ENCODE assay signal across 11 mouse cellular contexts in genomic region chr5:115514346-115514745, GRCm38 (mm10). TPM values are rescaled to one million over a fixed set of nuclear protein-coding genes. Genes with fewer than 3 reads are reported as not detected.
DNase-seq lines count a peak whose midpoint lies in the region; ATAC-seq and TF ChIP-seq lines count a peak whose summit lies in the region.
"Had no signal": no experiment of that assay in that cellular context is flagged by ENCODE, and none has a peak within 500 bp of the region (broad histone marks: within the 10 kb centered on the region; RNA-seq: fewer than 3 reads in every experiment).

No protein-coding gene starts in this region.

- no peak overlapping the region for H3K4me2 ChIP-seq in forebrain, postnatal 0 days (ENCODE audit: low read depth)
- H3K4me2 ChIP-seq in hindbrain, embryonic 13.5 days, result no peak overlapping the region
- peak overlapping the region; percentile 32 for H3K4me2 ChIP-seq in liver, embryonic 15.5 days

- H3K36me3 ChIP-seq in forebrain, embryonic 10.5 days (replicated peaks), result peaks cover 36% of the 10 kb centered on the region
- no peaks in the 10 kb centered on the region for H3K36me3 ChIP-seq in forebrain, postnatal 0 days (ENCODE audit: insufficient read depth)
- peaks cover 10% of the 10 kb centered on the region for H3K36me3 ChIP-seq in hindbrain, embryonic 13.5 days
- H3K36me3 ChIP-seq in liver, embryonic 15.5 days (replicated peaks), result 0 out of 2 replicates have a peak, but pooled peaks cover 3% of the 10 kb centered on the region

- DNase-seq in forebrain, embryonic 10.5 days (ENCODE audit: extremely low spot score, low spot score), result no peak
- no peak for DNase-seq in forebrain, postnatal 0 days
- no peak for DNase-seq in left cerebral cortex, adult 2 months (ENCODE audit: extremely low spot score in 1 of 2, low spot score in 2 of 2)
- no peak for DNase-seq in left cerebral cortex, postnatal 36 days (ENCODE audit: low spot score in 2 of 2)
- DNase-seq in layer of hippocampus, adult 9-11 months, result no peak
- no peak for DNase-seq in c-Kit-positive CD71-positive TER-119-positive erythroid progenitor cells, embryonic 14.5 days (ENCODE audit: low spot score)
- DNase-seq: retina, postnatal 1 day had no signal

- no peaks in the 10 kb centered on the region for H3K9me3 ChIP-seq in forebrain, embryonic 10.5 days
- no peaks in the 10 kb centered on the region for H3K9me3 ChIP-seq in forebrain, postnatal 0 days (ENCODE audit: low read length)
- H3K9me3 ChIP-seq in hindbrain, embryonic 13.5 days, result no peaks in the 10 kb centered on the region
- no peaks in the 10 kb centered on the region for H3K9me3 ChIP-seq in liver, embryonic 15.5 days (replicated peaks)

- peak overlapping the region; percentile 81 for H3K27ac ChIP-seq in forebrain, embryonic 10.5 days
- H3K27ac ChIP-seq in forebrain, postnatal 0 days (ENCODE audit: low read depth, low read length), result no peak overlapping the region
- H3K27ac ChIP-seq in left cerebral cortex, adult 2 months, result peak overlapping the region; percentile 71
- H3K27ac ChIP-seq in hindbrain, embryonic 13.5 days, result peak overlapping the region; percentile 73
- H3K27ac ChIP-seq in liver, embryonic 15.5 days (replicated peaks), result peak overlapping the region; percentile 51

- no peak for TF ChIP-seq CTCF in forebrain, postnatal 0 days (IDR thresholded peaks at IDR 0.05; ENCODE audit: low read depth)
- TF ChIP-seq CTCF in left cerebral cortex, adult 2 months (IDR thresholded peaks at IDR 0.05), result no peak

- peaks cover 46% of the 10 kb centered on the region for H3K4me1 ChIP-seq in forebrain, embryonic 10.5 days
- H3K4me1 ChIP-seq in forebrain, postnatal 0 days (ENCODE audit: insufficient read depth), result peaks cover 8% of the 10 kb centered on the region; the same call in 1 of the 2 replicates
- H3K4me1 ChIP-seq in hindbrain, embryonic 13.5 days (replicated peaks), result peaks cover 24% of the 10 kb centered on the region
- peaks cover 78% of the 10 kb centered on the region for H3K4me1 ChIP-seq in liver, embryonic 15.5 days (replicated peaks)

- no peak for ATAC-seq in forebrain, postnatal 0 days
- ATAC-seq in hindbrain, embryonic 13.5 days (ENCODE audit: low FRiP score), result no peak
- peak; percentile 41; the same call in 1 of the 2 replicates for ATAC-seq in liver, embryonic 15.5 days (ENCODE audit: insufficient read depth)

- H3K9ac ChIP-seq in forebrain, postnatal 0 days, result no peak overlapping the region
- no peak overlapping the region for H3K9ac ChIP-seq in hindbrain, embryonic 13.5 days
- no peak overlapping the region; the same call in 1 of the 2 replicates for H3K9ac ChIP-seq in liver, embryonic 15.5 days

- no peaks in the 10 kb centered on the region for H3K27me3 ChIP-seq in forebrain, embryonic 10.5 days (ENCODE audit: poor library complexity, severe bottlenecking)
- H3K27me3 ChIP-seq in forebrain, postnatal 0 days (ENCODE audit: insufficient read depth, low read length), result no peaks in the 10 kb centered on the region
- no peaks in the 10 kb centered on the region for H3K27me3 ChIP-seq in hindbrain, embryonic 13.5 days
- H3K27me3 ChIP-seq in liver, embryonic 15.5 days, result no peaks in the 10 kb centered on the region

- 73% methylated on average over 6 of the region's 6 CpGs for WGBS in forebrain, embryonic 10.5 days
- WGBS in forebrain, postnatal 0 days, result 89% methylated on average over 6 of the region's 6 CpGs
- 81% methylated on average over 6 of the region's 6 CpGs for WGBS in hindbrain, embryonic 13.5 days
- WGBS in liver, embryonic 15.5 days (ENCODE audit: insufficient replicate concordance), result 57% methylated on average over 6 of the region's 6 CpGs

- intact Hi-C loops in left cerebral cortex, adult 2 months (cut with DNase I), result no loop called here
- intact Hi-C loops in left cerebral cortex, postnatal 36 days (cut with DNase I), result no loop called here

- H3K4me3 ChIP-seq in forebrain, embryonic 10.5 days, result 0 out of 2 replicates have a peak overlapping the region, but pooled peaks have one; percentile 1
- H3K4me3 ChIP-seq in forebrain, postnatal 0 days (ENCODE audit: low read depth, low read length), result no peak overlapping the region
- H3K4me3 ChIP-seq in left cerebral cortex, adult 2 months, result no peak overlapping the region
- H3K4me3 ChIP-seq in hindbrain, embryonic 13.5 days, result no peak overlapping the region
- no peak overlapping the region for H3K4me3 ChIP-seq in liver, embryonic 15.5 days (replicated peaks)

RNA-seq across cellular contexts. Expression of gene Pxn, which starts 7.9 kb away (rescaled TPM):
- 34.3 and 35.8 TPM in 2 replicates for polyA plus RNA-seq in forebrain, embryonic 10.5 days (2016; fragmentation: Nextera tagmentation; extraction: Ambion mirVana)
- total RNA-seq in forebrain, postnatal 0 days (2014; rRNA removed), result 23.5 and 29.8 TPM in 2 replicates
- polyA plus RNA-seq in forebrain, postnatal 0 days (2015; fragmentation: Nextera tagmentation; extraction: Ambion mirVana), result 14.1 and 14.8 TPM in 2 replicates
- total RNA-seq in left cerebral cortex, adult 2 months (2021), result 10 to 100 TPM; 22.8 to 25.7 TPM
- 10 to 100 TPM; 15.1 to 24.7 TPM for total RNA-seq in left cerebral cortex, postnatal 36 days (2021)
- 19.9 and 23.4 TPM in 2 replicates for polyA plus RNA-seq in hindbrain, embryonic 13.5 days (2015; fragmentation: Nextera tagmentation; extraction: Ambion mirVana)
- polyA plus RNA-seq in liver, embryonic 15.5 days (2015; fragmentation: Nextera tagmentation; extraction: Ambion mirVana), result 15.2 and 16.8 TPM in 2 replicates

RNA-seq across cellular contexts. Expression of gene Sirt4, which starts 29.8 kb away (rescaled TPM):
- polyA plus RNA-seq in forebrain, embryonic 10.5 days (2016; fragmentation: Nextera tagmentation; extraction: Ambion mirVana), result 13.1 and 13.9 TPM in 2 replicates
- total RNA-seq in forebrain, postnatal 0 days (2014; rRNA removed), result 34.5 and 36.3 TPM in 2 replicates
- polyA plus RNA-seq in forebrain, postnatal 0 days (2015; fragmentation: Nextera tagmentation; extraction: Ambion mirVana), result 18.3 and 18.8 TPM in 2 replicates
- 10 to 100 TPM; 40.7 to 43.5 TPM for total RNA-seq in left cerebral cortex, adult 2 months (2021)
- 10 to 100 TPM; 19.7 to 51.7 TPM for total RNA-seq in left cerebral cortex, postnatal 36 days (2021)
- polyA plus RNA-seq in hindbrain, embryonic 13.5 days (2015; fragmentation: Nextera tagmentation; extraction: Ambion mirVana), result 30.0 TPM in 2 replicates
- 6.0 and 6.1 TPM in 2 replicates for polyA plus RNA-seq in liver, embryonic 15.5 days (2015; fragmentation: Nextera tagmentation; extraction: Ambion mirVana)

RNA-seq across cellular contexts. Expression of gene Rplp0, which starts 44.9 kb away (rescaled TPM):
- polyA plus RNA-seq in forebrain, embryonic 10.5 days (2016; fragmentation: Nextera tagmentation; extraction: Ambion mirVana), result 1,454 and 1,463 TPM in 2 replicates
- 1,794 and 2,056 TPM in 2 replicates for total RNA-seq in forebrain, postnatal 0 days (2014; rRNA removed)
- 842 and 978 TPM in 2 replicates for polyA plus RNA-seq in forebrain, postnatal 0 days (2015; fragmentation: Nextera tagmentation; extraction: Ambion mirVana)
- total RNA-seq in left cerebral cortex, adult 2 months (2021), result 100 to 1,000 TPM; 183 to 187 TPM
- 100 to 1,000 TPM; 173 to 213 TPM for total RNA-seq in left cerebral cortex, postnatal 36 days (2021)
- 895 and 907 TPM in 2 replicates for polyA plus RNA-seq in hindbrain, embryonic 13.5 days (2015; fragmentation: Nextera tagmentation; extraction: Ambion mirVana)
- polyA plus RNA-seq in liver, embryonic 15.5 days (2015; fragmentation: Nextera tagmentation; extraction: Ambion mirVana), result 1,028 and 1,078 TPM in 2 replicates

RNA-seq across cellular contexts. Expression of gene Pla2g1b, which starts 48.3 kb away (rescaled TPM):
- polyA plus RNA-seq in forebrain, embryonic 10.5 days (2016; fragmentation: Nextera tagmentation; extraction: Ambion mirVana), result not detected in 2 replicates
- not detected in 2 replicates for total RNA-seq in forebrain, postnatal 0 days (2014; rRNA removed)
- polyA plus RNA-seq in forebrain, postnatal 0 days (2015; fragmentation: Nextera tagmentation; extraction: Ambion mirVana), result not detected in 2 replicates
- total RNA-seq in left cerebral cortex, adult 2 months (2021), result not detected
- total RNA-seq in left cerebral cortex, postnatal 36 days (2021), result not detected
- not detected in 2 replicates for polyA plus RNA-seq in hindbrain, embryonic 13.5 days (2015; fragmentation: Nextera tagmentation; extraction: Ambion mirVana)
- polyA plus RNA-seq in liver, embryonic 15.5 days (2015; fragmentation: Nextera tagmentation; extraction: Ambion mirVana), result not detected in 2 replicates
- total RNA-seq: layer of hippocampus, adult 18-20 months had no signal
- polyA plus RNA-seq: frontal cortex, adult 2 months had no signal

RNA-seq across cellular contexts. Expression of gene Gcn1l1, which starts 50.7 kb away (rescaled TPM):
- polyA plus RNA-seq in forebrain, embryonic 10.5 days (2016; fragmentation: Nextera tagmentation; extraction: Ambion mirVana), result 64.9 and 66.1 TPM in 2 replicates
- 51.9 and 74.4 TPM in 2 replicates for total RNA-seq in forebrain, postnatal 0 days (2014; rRNA removed)
- 19.4 and 22.4 TPM in 2 replicates for polyA plus RNA-seq in forebrain, postnatal 0 days (2015; fragmentation: Nextera tagmentation; extraction: Ambion mirVana)
- 10 to 100 TPM; 70.7 to 73.2 TPM for total RNA-seq in left cerebral cortex, adult 2 months (2021)
- total RNA-seq in left cerebral cortex, postnatal 36 days (2021), result 10 to 100 TPM; 61.2 to 69.0 TPM
- polyA plus RNA-seq in hindbrain, embryonic 13.5 days (2015; fragmentation: Nextera tagmentation; extraction: Ambion mirVana), result 42.2 and 42.4 TPM in 2 replicates
- 15.0 and 17.3 TPM in 2 replicates for polyA plus RNA-seq in liver, embryonic 15.5 days (2015; fragmentation: Nextera tagmentation; extraction: Ambion mirVana)
